Mouse (Mus musculus) lung, postnatal 4 days (tissue): ENCODE measurements around the gene Plekhg3.

ENCODE experiments used
- DNase-seq, 2 experiments: peaks; one replicate each; pipeline ENCODE4 v3.0.0; 2021

Plekhg3 gene

DNA sequence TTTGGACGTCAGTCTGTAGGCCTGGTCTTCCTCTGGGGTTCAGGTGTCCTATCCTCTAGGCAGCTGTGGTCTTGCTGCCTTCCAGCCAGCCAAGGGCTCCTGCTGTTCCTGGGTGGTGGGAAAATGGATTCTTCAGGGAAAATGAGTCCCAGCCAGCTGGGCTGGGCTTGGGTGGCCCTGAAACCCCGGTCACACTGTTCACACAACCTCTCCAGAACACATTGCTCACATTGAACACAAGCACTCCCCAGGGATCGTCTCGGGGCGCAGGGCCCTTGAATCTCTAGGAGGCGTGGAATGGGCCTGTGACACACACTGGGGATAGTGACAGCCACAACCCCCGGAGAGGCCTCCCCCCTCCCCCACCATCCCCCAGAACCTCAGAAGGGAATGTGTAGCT is 23.2 kb downstream of the Plekhg3 start:
- DNase-seq: peak in 1 of 2 experiments; percentile 63

DNA sequence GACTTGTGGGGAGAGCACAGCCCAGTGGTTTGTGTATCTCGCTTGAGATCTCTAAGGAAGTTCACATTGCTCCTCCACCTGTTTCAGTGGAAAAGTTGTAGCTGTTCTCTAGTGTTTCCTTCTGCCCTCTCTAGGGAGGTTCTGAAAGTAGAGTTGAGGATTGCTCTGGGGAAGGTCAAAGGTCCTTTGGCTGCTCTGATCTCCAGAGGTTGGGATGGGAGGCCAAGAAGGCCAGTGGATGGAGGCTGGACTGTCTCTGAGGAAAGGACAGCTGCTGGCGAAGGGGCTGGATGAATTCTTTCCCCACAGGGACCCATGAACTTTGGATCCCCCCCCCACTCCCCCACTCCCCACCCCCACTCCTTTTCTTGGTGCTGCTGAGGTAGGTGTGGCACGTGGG is 23.7 kb downstream of the Plekhg3 start:
- no peak for DNase-seq

DNA sequence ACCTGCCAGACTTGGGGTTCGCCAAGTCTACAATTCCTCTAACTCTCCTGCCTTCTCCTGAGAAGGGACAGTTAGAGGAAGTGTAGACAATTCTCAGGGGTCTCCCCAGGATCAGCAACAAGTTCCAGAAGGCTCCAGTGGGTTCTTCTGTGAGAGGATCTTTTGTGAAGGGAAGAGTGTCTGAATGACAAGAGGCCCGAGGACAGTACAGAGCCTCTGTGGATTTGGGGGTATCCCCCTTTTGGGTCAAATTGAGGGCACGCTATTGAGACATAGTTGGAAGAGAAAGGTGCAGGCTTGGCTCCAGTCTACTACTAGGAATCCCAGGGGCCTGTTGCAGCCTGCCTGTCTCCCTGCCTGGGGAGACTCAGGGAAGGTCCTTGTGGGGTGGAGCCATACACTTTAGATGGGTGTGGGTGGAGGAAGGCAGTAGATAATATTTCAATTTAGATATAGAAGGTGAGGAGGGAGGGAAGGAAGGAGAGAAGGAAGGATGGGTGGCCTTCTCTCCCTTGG is 24.2 kb downstream of the Plekhg3 start:
- DNase-seq: no peak

DNA sequence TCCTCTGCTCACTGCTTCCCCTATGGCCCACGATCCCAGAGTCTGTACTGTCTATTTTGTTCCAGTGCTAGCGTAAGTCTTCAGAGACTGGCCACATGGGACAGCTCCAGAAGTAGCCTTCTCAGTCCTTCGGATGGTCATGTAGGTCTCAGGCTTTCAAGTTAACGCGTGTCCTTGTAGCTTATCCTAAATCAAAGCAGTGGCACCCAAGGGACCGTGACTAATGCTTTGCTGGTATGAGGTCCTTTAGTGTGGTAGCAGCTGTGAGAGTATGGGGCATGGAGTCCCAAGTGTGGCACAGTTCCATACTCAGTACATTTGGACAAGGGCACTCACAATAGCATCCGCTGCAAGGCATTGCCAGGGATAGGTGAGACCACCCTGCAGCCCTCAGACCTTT is 25.5 kb downstream of the Plekhg3 start:
- DNase-seq: no peak

DNA sequence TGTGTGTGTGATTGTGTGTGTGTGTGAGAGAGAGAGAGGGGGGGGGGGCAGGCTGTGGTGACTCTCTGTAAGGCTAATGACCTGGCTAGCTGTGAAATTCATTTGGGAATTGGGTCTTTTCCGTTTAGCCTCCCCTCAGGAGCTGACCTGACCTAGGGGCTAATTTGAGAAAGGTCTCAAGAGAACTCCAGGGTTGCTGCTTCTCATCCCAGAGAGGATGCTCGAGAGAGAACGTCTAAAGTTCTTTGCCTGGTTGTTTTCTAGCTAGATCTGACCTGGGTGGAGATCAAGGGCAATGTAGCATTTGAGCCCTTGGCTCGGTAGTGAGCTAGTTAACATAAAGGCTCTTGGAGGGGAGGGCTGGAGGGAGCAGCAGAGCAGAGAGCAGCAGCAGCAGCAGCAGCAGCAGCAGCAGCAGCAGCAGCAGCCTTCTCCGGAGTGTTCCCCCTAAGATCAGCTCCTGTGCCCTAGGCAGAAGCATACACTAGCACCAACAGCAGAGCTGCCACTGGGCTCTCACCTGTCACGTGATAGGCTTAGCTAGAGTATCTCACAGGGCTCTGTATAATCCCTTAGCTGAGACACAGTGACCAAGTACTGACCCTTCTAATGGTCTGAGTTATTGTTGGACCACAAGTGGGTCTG is 26.2 kb downstream of the Plekhg3 start:
- no peak for DNase-seq

DNA sequence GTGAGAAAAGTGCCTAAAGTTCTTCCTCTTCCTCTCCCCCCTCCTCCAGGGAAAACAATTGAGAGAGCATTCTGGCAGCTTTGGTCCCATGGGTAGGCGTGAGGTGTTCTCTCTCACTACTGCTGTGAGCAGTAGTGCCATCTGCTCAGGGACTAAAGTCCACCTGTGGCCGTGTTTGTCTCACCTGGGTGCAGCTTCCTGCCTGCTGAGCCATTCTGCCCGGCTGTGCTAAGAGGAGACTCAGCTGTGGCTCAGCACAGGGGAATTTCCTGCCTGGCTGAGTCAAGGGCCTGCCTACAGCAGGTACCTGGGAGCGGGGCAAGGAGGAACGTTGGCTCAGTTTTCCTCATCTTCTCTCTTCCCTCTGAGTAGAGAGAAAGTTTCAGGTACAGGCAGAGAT is 27.5 kb downstream of the Plekhg3 start:
- no peak for DNase-seq

DNA sequence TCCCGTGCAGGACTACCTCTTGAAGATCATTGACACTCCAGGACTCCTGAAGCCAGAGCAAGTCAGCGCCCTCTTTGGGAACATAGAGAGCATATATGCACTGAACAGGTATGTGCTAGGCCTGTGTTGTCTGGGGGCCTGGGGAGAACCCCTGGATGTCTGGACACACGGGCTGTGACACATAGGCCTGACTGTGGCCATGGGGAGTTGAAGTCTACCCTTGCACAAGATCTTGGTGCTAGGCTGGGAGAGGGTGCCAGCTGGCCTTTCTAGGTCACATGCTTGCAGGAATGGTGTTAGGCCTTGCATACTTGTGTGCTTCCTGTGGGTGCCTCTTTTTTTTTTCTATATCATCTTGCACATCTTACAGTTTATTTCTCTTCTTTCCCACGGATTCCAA is 31.5 kb downstream of the Plekhg3 start:
- no peak for DNase-seq

DNA sequence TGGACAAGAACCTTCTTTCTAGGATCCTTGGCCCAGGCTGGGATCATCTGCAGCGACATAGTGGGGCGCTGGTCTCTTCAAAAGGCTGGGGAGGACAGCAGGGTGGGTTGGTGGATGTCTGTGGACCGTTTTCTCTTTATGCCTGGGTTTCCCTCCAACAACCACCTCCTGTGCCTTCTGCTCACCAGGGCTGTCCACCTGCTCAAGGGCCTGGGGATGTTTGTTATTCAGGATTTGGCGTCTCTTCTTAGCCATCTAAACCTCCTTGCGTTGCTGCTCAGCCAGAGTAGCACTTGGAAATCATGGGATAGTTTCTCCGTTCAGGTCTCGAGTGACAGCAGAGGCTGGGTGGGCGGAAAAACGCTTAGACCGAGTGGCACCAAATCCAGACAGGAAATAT is 35.6 kb downstream of the Plekhg3 start:
- DNase-seq: no peak

DNA sequence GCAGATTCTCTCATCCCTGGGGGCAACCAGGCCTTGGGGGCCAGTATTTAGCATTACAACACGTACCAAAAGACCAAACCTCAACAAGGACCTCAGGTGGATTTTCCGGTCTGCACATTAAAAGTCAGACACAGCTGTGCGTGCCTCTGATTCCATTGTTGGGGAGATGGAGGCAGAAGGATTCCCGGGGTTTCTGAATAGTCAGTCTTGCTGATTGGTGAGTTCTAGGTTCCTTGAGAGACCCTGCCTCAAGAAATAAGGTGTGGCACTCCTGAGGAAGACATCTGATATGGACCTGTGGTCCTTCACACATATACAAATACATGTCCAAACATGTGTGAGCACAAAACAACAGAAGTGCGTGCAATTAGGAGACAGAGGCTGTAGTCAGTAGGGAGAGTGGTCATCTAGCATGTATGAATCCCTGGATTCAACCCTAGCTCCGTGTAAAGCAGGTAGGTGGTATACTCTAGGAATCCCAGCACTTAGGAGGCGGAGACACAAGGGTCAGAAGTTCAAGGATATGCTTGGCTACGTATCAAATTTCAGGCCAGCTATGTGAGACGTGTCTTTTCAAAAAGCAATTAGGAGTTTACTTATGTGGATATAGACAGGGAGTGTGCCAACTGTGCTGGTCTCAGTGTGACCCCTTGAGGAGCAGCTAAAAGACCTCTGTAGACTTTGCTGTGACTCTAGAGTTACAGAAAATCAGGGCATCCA is 39.7 kb downstream of the Plekhg3 start:
- no peak for DNase-seq

DNA sequence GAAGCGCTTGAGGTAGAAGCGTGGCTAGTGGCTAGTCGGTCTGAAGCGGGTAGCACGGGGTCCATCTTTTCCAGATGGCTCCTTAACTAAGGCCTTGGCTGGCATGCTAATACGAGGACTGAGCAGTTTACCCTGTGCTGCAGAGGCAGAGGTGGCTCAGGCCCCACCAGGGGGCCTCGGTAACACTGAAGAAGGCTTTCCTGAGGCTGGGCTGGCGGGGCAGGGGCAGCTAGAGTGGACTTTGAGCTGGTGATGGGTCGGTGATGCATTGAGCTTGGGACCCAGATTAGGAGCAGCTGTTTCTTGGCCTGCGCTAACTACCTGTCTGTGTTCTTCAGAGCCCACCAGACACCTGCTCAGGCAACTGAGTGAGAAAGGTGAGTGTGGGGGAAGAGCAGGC is 40.6 kb downstream of the Plekhg3 start:
- no peak for DNase-seq

DNA sequence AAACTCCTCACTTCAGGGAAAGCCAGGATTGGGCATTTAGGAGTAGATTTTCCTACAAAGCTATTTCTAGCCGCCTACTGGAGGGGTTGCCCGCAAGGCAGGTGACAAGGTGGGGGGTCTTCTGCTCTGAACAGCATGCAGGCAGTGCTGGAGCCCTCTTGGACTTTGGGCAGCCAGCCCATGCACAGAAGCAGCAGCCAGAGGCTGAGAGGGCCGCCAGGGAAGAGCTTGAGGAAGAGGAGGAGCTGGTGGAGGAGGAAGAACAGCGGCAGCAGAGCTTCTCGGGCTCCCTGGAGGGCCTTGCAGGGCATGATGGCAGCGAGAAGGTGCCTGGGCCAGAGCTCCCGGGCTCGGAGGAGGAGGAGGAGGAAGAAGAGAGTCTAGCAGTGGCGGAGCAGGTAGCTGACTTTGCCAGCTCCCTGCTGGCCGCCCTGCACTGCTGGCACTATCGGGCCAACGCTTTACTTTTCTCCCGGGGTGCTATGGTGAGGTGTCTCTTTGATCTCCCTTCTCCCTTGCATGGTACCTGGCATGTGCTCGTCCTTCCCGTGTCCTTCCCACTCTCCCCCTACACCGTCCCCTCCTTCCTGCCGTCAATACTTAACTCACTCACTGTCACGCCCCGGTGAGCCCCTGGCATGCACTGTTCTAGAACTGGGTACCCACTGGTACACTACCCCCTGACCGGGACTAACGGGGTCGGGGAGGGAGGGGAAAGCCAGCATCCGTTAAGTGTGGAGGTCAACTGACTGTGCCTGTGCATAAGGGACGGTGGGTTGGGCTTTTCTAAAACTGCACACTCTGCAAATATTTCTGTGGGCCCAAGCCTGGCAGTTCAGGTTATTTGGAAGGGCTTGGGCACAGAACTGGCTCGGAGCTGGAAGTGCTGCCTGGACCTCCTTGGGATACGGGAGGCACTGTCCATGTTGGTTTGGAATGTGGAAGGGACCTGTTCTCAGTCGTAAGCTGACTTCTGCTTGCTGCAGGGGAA is 41.9 kb downstream of the Plekhg3 start:
- no peak for DNase-seq

DNA sequence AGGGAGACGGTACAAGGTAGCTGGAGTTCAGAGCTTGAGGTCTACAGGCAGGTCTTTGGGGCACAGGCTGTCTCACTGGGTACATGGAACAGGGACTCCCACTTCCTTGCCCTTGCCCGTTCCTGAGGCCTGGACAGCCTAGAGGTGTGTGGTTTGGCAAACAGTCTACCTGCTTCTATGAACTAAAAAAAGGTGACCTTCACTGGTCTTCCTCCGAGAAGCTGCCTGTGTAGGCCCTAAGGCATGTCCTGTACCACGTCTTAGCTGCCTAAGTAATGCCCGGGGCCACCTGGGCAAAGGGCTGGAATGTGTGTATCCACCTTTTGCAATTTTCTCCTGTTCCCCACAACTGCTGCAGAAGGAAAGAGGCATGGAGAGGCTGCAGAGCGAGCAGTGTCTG is 42.7 kb downstream of the Plekhg3 start:
- no peak for DNase-seq

DNA sequence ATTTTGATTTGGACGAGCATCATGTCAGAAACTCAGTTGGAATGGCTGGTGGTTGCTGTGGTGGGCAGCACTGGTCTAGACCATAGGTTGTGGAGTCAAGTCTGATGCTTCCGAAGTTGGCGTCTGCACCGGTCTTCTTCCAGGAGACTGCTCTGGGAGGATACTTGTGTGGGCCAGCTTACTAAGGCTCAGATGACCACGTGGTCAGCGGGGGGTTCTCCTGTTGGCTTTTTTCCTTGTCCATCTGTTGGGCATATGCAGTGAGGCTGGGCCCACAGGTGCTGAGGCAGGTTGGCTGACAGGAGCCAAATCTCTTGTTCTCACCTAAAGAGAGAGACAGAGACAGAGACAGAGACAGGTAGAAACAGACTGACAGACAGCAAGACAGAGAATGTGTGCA is 44.1 kb downstream of the Plekhg3 start:
- no peak for DNase-seq

DNA sequence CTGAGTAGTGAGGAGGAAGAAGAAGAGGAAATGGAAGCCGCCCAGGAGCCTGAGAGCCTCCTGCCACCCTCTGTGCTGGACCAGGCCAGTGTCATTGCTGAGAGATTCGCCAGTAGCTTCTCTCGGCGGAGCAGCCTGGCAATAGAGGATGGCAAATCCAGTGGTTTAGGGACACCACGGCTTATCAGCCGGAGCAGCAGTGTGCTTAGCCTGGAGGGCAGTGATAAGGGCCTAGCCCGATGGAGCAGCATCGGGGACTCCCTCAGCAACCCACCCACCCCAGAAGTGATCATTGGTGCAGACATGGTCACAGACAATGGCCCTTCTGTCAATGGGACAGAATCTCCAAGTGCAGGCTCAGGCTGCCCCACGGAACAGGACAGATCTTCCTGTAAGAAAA is 45.4 kb downstream of the Plekhg3 start:
- DNase-seq: no peak

DNA sequence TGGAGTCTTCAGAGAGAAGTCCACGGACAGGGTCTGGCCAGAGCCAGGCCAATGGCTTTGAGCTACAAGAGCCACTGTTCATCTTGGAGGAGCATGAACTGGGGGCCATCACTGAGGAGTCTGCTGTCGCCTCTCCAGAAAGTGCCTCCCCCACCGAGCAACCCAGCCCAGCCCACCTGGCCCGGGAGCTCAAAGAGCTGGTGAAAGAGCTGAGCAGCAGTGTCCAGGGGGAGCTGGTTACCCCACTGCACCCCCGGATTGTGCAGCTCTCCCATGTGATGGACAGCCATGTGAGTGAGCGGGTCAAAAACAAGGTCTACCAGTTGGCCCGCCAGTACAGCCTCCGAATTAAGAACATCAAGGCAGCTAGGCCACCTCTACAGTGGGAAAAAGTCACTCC is 46.1 kb downstream of the Plekhg3 start:
- no peak for DNase-seq

DNA sequence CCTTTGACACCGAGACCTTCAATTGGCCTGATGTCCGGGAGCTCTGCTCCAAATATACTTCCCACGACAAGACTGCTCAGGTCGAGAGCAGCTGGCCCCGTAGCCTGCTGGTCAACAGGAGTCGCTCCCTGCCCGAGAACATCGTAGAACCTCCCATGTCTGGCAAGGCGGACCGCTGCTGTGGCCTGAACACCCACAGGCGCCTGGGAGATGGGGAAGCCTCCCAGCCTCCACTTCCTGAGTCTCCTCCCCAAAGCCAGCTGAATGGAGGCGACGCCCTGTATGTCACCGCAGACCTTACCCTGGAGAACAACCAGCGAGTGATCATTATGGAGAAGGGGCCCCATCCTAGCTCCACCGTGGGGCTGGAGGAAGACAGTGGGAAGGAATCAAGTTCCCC is 47.2 kb downstream of the Plekhg3 start:
- no peak for DNase-seq

DNA sequence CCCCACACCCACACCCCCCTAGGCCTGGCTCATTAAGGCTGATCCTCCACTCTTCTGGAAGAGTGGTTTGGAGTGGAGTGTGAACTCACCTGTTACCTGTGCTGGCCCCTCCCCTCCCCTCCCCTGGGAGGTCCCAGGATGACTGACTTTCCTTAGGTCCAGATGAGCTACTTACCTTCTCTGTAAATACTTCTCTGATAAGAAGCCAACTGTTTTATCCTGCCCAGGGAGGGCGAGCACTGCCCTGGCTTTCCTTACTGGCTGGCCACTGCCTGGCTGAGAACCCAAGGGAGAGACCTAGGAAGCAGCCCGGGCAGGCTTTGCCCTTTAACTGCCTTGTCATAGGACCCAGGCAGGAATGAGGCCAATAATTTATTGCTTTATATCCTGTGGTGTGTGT is 47.8 kb downstream of the Plekhg3 start:
- no peak for DNase-seq

DNA sequence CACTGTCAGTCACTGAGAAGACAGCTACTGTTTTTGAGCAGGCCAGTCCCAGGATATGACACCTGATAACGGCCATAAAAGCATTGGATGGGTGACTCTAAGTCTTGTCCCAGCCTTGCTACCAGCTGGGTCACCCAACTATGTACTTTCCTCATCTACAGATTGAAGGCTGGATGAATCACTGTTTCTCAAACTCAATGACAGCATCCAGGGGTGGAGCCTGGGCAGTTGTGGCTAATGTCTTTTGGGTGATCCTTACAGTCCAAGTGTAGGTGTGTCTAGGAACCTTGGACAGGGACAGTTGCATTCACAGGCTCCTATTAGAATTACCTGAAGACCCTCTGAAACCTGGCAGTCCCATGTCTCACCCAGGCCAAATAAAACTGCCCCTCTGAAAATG is 49.1 kb downstream of the Plekhg3 start:
- DNase-seq: no peak

DNA sequence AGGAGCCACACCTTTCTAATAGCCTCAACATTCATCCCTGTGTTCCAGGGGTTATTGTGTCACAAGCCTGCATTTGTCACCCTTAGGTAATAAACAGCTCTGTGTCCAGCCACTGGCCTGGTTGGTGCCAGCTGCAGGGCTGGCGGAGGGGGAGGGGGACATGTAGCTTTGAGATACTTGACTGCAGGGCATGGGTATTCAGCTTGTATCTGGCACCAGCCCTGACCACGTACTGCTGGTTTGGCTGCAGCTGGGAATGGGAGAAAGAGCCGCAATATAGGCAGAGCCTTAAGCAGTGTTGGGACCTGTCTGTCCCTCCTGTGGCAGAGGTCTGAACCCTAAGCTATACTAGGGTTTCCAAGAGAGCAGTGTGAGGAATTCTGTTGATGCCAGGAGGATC is 51.4 kb downstream of the Plekhg3 start:
- no peak for DNase-seq

DNA sequence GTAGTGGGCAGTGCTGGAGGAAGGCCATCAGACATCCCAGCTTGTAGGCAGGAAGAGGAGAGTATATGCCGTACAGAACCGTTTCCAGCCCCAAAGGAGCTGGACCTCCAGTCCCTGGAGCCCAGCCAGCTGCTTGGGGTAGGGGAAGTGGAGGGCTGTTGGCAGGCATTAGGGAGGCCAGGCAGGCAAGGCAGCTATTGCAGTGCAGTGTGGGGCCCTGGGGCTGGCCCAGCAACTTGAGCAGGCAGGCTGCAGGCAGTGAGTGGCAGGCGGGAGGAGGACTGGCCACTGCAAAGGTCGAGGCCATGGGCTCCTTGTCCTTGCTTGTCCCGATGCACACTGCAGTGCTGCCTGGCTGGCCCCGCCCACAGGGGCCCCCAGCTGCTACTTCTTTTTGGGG is 52.1 kb downstream of the Plekhg3 start:
- DNase-seq: peak; percentile 52 to 75

DNA sequence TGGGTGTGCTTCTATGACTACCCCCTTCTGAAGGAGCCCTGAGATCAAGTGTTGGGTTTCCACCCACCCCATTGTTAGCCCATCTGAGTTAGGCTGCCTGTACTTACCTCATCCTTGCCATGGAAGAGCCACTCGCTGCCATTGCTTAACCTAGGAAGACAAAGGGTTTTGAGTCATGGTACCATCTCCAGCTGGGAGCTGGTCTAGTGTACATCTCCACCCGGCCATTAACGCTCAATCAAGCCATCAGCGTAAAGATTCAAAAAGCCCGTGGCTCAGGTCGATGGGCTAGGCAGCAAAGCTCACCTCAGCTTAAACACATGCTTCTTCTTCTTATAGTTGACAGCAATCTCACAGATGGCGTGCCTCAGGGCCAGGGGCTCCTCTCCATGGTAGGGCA is 52.8 kb downstream of the Plekhg3 start:
- DNase-seq: no peak

DNA sequence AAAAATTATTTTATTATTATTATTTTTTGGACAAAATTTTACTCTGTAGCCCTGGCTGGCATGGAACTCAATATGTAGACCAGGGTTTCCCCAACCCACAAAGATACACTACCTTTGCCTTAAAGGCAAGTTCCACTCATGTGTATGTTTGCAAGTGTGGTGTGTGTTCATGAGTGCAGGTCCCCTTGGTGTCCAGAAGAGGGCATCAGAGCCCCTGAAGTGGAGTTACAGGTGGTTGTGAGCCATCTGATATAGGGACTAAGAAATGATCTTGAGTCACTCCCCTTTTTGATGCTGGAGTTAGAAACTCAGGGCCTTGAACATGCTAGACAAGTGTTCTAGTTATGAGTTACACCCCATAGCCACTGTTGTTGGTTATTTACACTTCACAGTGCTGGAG is 54.3 kb downstream of the Plekhg3 start:
- DNase-seq: no peak

DNA sequence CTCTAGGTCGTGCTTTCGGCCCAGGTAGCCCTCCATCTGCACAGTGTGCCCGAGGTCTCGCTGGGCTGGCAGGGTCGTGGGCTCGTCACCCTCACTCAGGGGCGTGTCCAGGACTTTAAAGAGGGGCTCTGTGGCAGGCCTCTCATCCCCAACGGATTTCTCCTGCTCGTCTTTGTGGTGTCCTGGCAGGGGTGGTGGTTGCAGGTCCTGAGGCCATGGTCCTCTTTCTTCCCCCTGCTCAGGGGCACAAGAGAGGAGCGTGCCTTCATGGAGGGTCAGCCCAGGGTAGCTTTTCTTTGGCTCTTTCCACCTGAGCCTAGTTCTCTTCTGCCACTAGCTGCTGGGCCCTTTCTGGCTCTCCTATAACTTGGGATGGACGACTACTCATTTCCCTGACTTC is 56.7 kb downstream of the Plekhg3 start:
- DNase-seq: no peak

DNA sequence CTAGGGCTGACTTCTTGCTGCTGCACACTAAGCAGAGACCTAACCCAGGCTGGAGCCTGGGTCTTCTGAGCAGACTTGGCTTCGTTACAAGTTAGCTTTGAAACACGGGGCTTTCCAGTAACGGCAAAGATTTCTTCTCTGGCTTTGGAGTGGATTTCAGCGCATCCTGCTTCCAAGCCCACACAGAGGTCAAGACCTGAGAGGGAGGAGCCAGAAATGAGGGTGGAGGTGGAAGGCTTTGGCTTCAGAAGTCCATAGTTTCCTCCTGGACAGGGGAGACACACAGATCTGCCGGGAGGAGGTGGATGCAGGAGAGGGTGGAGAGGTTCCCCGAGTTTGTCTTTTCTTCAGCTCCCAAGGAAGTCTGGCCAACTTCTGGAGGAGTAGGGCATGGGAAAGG is 58.8 kb downstream of the Plekhg3 start:
- DNase-seq: no peak
